Mouse (Mus musculus) adrenal gland, postnatal 14 days (tissue): ENCODE data around the gene Plcxd3. TPM values are rescaled to one million over a fixed set of nuclear protein-coding genes. Genes with fewer than 3 reads are reported as not detected.
"Not testable (repeated sequence)": the region's sequence is repeated elsewhere in the genome, so short reads cannot be mapped to it uniquely, and the experiment has no call there.

Experiments
- DNase-seq: peaks from one replicate; pipeline ENCODE4 v3.0.0; 2021; ENCODE audit warnings: mixed read lengths
- total RNA-seq: library from RNA; stranded (reverse); gene quantifications from 2 replicates; pipeline ENCODE4 v1.2.3, GENCODE M21; 2021

Plcxd3 gene
- total RNA-seq, 1 experiment from 2014 or later, result 2.5 TPM

- DNase-seq, result peak; percentile 51
Observed at GRCm38 (mm10) chr15:4561431-4561970, 186.2 kb downstream of the Plcxd3 start.

GRCm38 (mm10) chr15:4595521-4595920 lies 220.2 kb downstream of the Plcxd3 start:
- DNase-seq, result not testable (repeated sequence)

GRCm38 (mm10) chr15:4598661-4599060 lies 223.4 kb downstream of the Plcxd3 start:
- not testable (repeated sequence) for DNase-seq

GRCm38 (mm10) chr15:4599331-4599730 lies 224.0 kb downstream of the Plcxd3 start:
- not testable (repeated sequence) for DNase-seq

GRCm38 (mm10) chr15:4605630-4606029 lies 230.3 kb downstream of the Plcxd3 start:
- DNase-seq, result no peak
